Mouse (Mus musculus): ENCODE results near the gene Plekha3.

- TF ChIP-seq CTCF (IDR thresholded peaks at IDR 0.05; ENCODE audit: borderline replicate concordance, extremely low read depth, insufficient read depth, insufficient read length) = no peak
- TF ChIP-seq POLR2A (IDR thresholded peaks at IDR 0.05; ENCODE audit: borderline replicate concordance, extremely low read depth, insufficient read depth, insufficient read length, poor library complexity, severe bottlenecking) = no peak
Observed at GRCm38 (mm10) chr2:76719650-76720049, 44.6 kb downstream of the Plekha3 start.

Measured in brain, embryonic 14.5 days (tissue).